Mouse (Mus musculus) liver, adult (tissue): Measurements from ENCODE around the gene Flg2.

Source experiments
- GATA4 ChIP-seq: IDR thresholded peaks from 2 replicates; pipeline ENCODE4 v1.6.1; 2014; ENCODE audit warnings: mild to moderate bottlenecking, low read length; ENCODE audit not compliant: insufficient replicate concordance

Flg2 gene

GRCm38 (mm10) chr3:93196978-93197377 lies at the start of gene Flg2:
TSS of gene Flg2 (plus strand) at chr3:93197278.
- TF ChIP-seq GATA4: no peak

- no peak for TF ChIP-seq GATA4
Measured at GRCm38 (mm10) chr3:93162502-93162901, 34.6 kb upstream of the Flg2 start.

- no peak for TF ChIP-seq GATA4
Measured at GRCm38 (mm10) chr3:93162996-93163592, 34.0 kb upstream of the Flg2 start.

GRCm38 (mm10) chr3:93180856-93181255 lies 16.2 kb upstream of the Flg2 start:
- no peak for TF ChIP-seq GATA4

GRCm38 (mm10) chr3:93201955-93202354 lies 4.9 kb downstream of the Flg2 start:
- no peak for TF ChIP-seq GATA4

GRCm38 (mm10) chr3:93202499-93202898 lies 5.4 kb downstream of the Flg2 start:
- TF ChIP-seq GATA4: no peak
